Mouse (Mus musculus) thymus, postnatal 10 days (tissue): Measurements from ENCODE around the gene Selplg.

Experiments
- DNase-seq, 2 experiments: peaks; one replicate each; pipeline ENCODE4 v3.0.0; 2021; ENCODE audit warnings: low spot score in 2 of 2

The Selplg gene

GRCm38 (mm10) chr5:113854494-113854893 lies 22.1 kb upstream of the Selplg start:
- DNase-seq = peak; percentile 75 to 93

GRCm38 (mm10) chr5:113853541-113853940 lies 21.1 kb upstream of the Selplg start:
- no peak for DNase-seq

- DNase-seq = no peak
Observed at GRCm38 (mm10) chr5:113852463-113852862, 20.0 kb upstream of the Selplg start.

- no peak for DNase-seq
Observed at GRCm38 (mm10) chr5:113850680-113851230, 18.3 kb upstream of the Selplg start.

GRCm38 (mm10) chr5:113847636-113848035 lies 15.2 kb upstream of the Selplg start:
- DNase-seq = no peak

GRCm38 (mm10) chr5:113846656-113847055 lies 14.2 kb upstream of the Selplg start:
- no peak for DNase-seq

GRCm38 (mm10) chr5:113845627-113846026 lies 13.2 kb upstream of the Selplg start:
- DNase-seq = no peak

- DNase-seq = peak; percentile 81 to 95
Observed at GRCm38 (mm10) chr5:113844721-113845120, 12.3 kb upstream of the Selplg start.

GRCm38 (mm10) chr5:113844106-113844505 lies 11.7 kb upstream of the Selplg start:
- DNase-seq = no peak

- DNase-seq = no peak
Observed at GRCm38 (mm10) chr5:113842906-113843305, 10.5 kb upstream of the Selplg start.

- no peak for DNase-seq
Observed at GRCm38 (mm10) chr5:113842244-113842643, 9.8 kb upstream of the Selplg start.

GRCm38 (mm10) chr5:113841243-113842225 lies 9.1 kb upstream of the Selplg start:
- DNase-seq = no peak

GRCm38 (mm10) chr5:113840443-113840842 lies 8.0 kb upstream of the Selplg start:
- no peak for DNase-seq

GRCm38 (mm10) chr5:113836961-113837360 lies 4.5 kb upstream of the Selplg start:
- no peak for DNase-seq

- no peak for DNase-seq
Observed at GRCm38 (mm10) chr5:113833316-113833947, 988 bp upstream of the Selplg start.

GRCm38 (mm10) chr5:113831741-113832140 lies 703 bp downstream of the Selplg start:
- DNase-seq = no peak

GRCm38 (mm10) chr5:113830796-113831195 lies 1.6 kb downstream of the Selplg start:
- DNase-seq = no peak

- peak; percentile 90 for DNase-seq
Observed at GRCm38 (mm10) chr5:113830292-113830643, 2.2 kb downstream of the Selplg start.

GRCm38 (mm10) chr5:113829566-113830291 lies 2.7 kb downstream of the Selplg start:
- no peak for DNase-seq

GRCm38 (mm10) chr5:113828481-113828880 lies 4.0 kb downstream of the Selplg start:
- DNase-seq = peak; percentile 51 to 57

GRCm38 (mm10) chr5:113827991-113828411 lies 4.4 kb downstream of the Selplg start:
- DNase-seq = no peak

GRCm38 (mm10) chr5:113826619-113827018 lies 5.8 kb downstream of the Selplg start:
- no peak for DNase-seq
